ENCODE assay signal across 24 mouse cellular contexts in genomic region chr5:36990196-36990595, GRCm38 (mm10).
"Had no signal": no experiment of that assay in that cellular context is flagged by ENCODE, and none has a peak within 500 bp of the region (broad histone marks: within the 10 kb centered on the region; RNA-seq: fewer than 3 reads in every experiment).

No protein-coding gene starts in this region.

- DNase-seq: gastrocnemius, adult 2 months; gastrocnemius, postnatal 10 days; gastrocnemius, postnatal 25 days; heart, adult 18-20 months; heart, postnatal 10 days; heart, postnatal 4 days; kidney, adult 11 months; kidney, adult 9 months; kidney, postnatal 14 days; layer of hippocampus, adult 9-11 months; layer of hippocampus, postnatal 36 days; left cerebral cortex, postnatal 4 days had no signal

- H3K4me3 ChIP-seq: heart, embryonic 12.5 days; hindbrain, embryonic 12.5 days; liver, embryonic 12.5 days had no signal

- H3K27ac ChIP-seq: heart, embryonic 10.5 days; hindbrain, embryonic 10.5 days; hindbrain, embryonic 12.5 days; hindbrain, embryonic 14.5 days; limb, embryonic 13.5 days; limb, embryonic 15.5 days; liver, embryonic 12.5 days; liver, embryonic 14.5 days had no signal

- H3K9ac ChIP-seq: heart, embryonic 12.5 days; hindbrain, embryonic 12.5 days; hindbrain, embryonic 14.5 days; intestine, embryonic 15.5 days; kidney, embryonic 15.5 days; limb, embryonic 13.5 days; limb, embryonic 15.5 days; liver, embryonic 12.5 days; liver, embryonic 14.5 days had no signal

- H3K27me3 ChIP-seq: heart, embryonic 12.5 days; intestine, embryonic 15.5 days; kidney, embryonic 15.5 days; limb, embryonic 15.5 days had no signal

- H3K9me3 ChIP-seq: heart, embryonic 10.5 days; heart, embryonic 12.5 days; hindbrain, embryonic 10.5 days; hindbrain, embryonic 12.5 days; intestine, embryonic 15.5 days; kidney, embryonic 15.5 days; limb, embryonic 13.5 days; limb, embryonic 15.5 days; liver, embryonic 12.5 days had no signal

- H3K36me3 ChIP-seq: heart, embryonic 10.5 days; heart, embryonic 12.5 days; hindbrain, embryonic 10.5 days; hindbrain, embryonic 12.5 days; intestine, embryonic 15.5 days; kidney, embryonic 15.5 days; limb, embryonic 13.5 days; limb, embryonic 15.5 days; liver, embryonic 12.5 days had no signal

- ATAC-seq: hindbrain, embryonic 16.5 days; liver, embryonic 12.5 days had no signal
